Comparison of ENCODE assay signal across 20 mouse cellular contexts in genomic region chr11:72332951-72333667, GRCm38 (mm10). TPM values are rescaled to one million over a fixed set of nuclear protein-coding genes. Genes with fewer than 3 reads are reported as not detected.
DNase-seq lines count a peak whose midpoint lies in the region; ATAC-seq and TF ChIP-seq lines count a peak whose summit lies in the region.
"Had no signal": no experiment of that assay in that cellular context is flagged by ENCODE, and none has a peak within 500 bp of the region (broad histone marks: within the 10 kb centered on the region; RNA-seq: fewer than 3 reads in every experiment).

No protein-coding gene starts in this region.

- H3K4me3 ChIP-seq in layer of hippocampus, adult 2 months, result no peak overlapping the region
- H3K4me3 ChIP-seq: embryonic facial prominence, embryonic 12.5 days; hindbrain, embryonic 13.5 days; limb, embryonic 13.5 days; neural tube, embryonic 15.5 days had no signal

- H3K27ac ChIP-seq in layer of hippocampus, adult 2 months, result no peak overlapping the region
- H3K27ac ChIP-seq: embryonic facial prominence, embryonic 12.5 days; hindbrain, embryonic 13.5 days; limb, embryonic 13.5 days; neural tube, embryonic 15.5 days had no signal

- DNase-seq in cerebellum, postnatal 10 days, result peak; percentile 37 to 47
- DNase-seq in cerebellum, adult 11-12 months, result no peak
- peak; percentile 49 to 70 for DNase-seq in layer of hippocampus, adult 2 months (ENCODE audit: low spot score in 2 of 2)
- DNase-seq in layer of hippocampus, postnatal 36 days, result no peak
- peak; percentile 59 to 70 for DNase-seq in right cerebral cortex, adult 2 months (ENCODE audit: low spot score in 2 of 2)
- no peak for DNase-seq in right cerebral cortex, postnatal 14 days
- DNase-seq in ovary, postnatal 14 days (ENCODE audit: low spot score), result no peak
- DNase-seq: adrenal gland, adult 8-10 months; gastrocnemius, postnatal 25 days; kidney, postnatal 25 days; liver, postnatal 0 days had no signal

- ATAC-seq in CD4-positive, CD25-positive, alpha-beta regulatory T cell, adult 4 months, result no peak
- ATAC-seq: intestine, embryonic 16.5 days; liver, postnatal 0 days had no signal

- TF ChIP-seq CTCF in layer of hippocampus, adult 2 months (conservative IDR thresholded peaks at IDR 0.05), result no peak

RNA-seq across cellular contexts. Expression of gene Fbxo39, which starts 18.9 kb away (rescaled TPM):
- total RNA-seq in layer of hippocampus, adult 2 months (2021), result not detected
- total RNA-seq in layer of hippocampus, postnatal 36 days (2021), result not detected
- under 1 TPM in 1 of 2 experiments, not detected in 1; 0.96 TPM for polyA plus RNA-seq in CD4-positive, CD25-positive, alpha-beta regulatory T cell, adult 4 months (2017; shearing (Covaris generic))
- total RNA-seq: adrenal gland, adult 8-10 months; gastrocnemius, postnatal 25 days had no signal
- polyA plus RNA-seq: embryonic facial prominence, embryonic 12.5 days; forebrain, embryonic 11.5 days; heart, embryonic 14.5 days; hindbrain, embryonic 13.5 days; intestine, embryonic 16.5 days; limb, embryonic 13.5 days; liver, postnatal 0 days; neural tube, embryonic 15.5 days had no signal

RNA-seq across cellular contexts. Expression of gene Tekt1, which starts 29.1 kb away (rescaled TPM):
- 1 to 10 TPM; 2.0 to 3.3 TPM for total RNA-seq in layer of hippocampus, adult 2 months (2021)
- total RNA-seq in layer of hippocampus, postnatal 36 days (2021), result 1 to 10 TPM; 2.2 to 3.1 TPM
- polyA plus RNA-seq in CD4-positive, CD25-positive, alpha-beta regulatory T cell, adult 4 months (2017; shearing (Covaris generic)), result not detected
- total RNA-seq: megakaryocyte, adult 5-6 weeks had no signal
- polyA plus RNA-seq: liver, postnatal 0 days had no signal

RNA-seq across cellular contexts. Expression of gene Xaf1, which starts 31.7 kb away (rescaled TPM):
- total RNA-seq in layer of hippocampus, adult 2 months (2021), result 1 to 10 TPM; 4.2 to 5.2 TPM
- total RNA-seq in layer of hippocampus, postnatal 36 days (2021), result 1 to 10 TPM; 3.6 to 5.8 TPM
- 100 to 1,000 TPM in 1 of 2 experiments, 10 to 100 TPM in 1; 97.3 to 116 TPM for polyA plus RNA-seq in CD4-positive, CD25-positive, alpha-beta regulatory T cell, adult 4 months (2017; shearing (Covaris generic))

Comparison
In these comparisons a context has a peak if more than half of its experiments do, and no peak if none do; other contexts are left out.
1. DNase-seq: peak in cerebellum, postnatal 10 days (2 of 2), layer of hippocampus, adult 2 months (2 of 2) and right cerebral cortex, adult 2 months (2 of 2); none in cerebellum, adult 11-12 months (single experiment), layer of hippocampus, postnatal 36 days (0 of 2), right cerebral cortex, postnatal 14 days (single experiment) and ovary, postnatal 14 days (single experiment).